In the genomic region with DNA sequence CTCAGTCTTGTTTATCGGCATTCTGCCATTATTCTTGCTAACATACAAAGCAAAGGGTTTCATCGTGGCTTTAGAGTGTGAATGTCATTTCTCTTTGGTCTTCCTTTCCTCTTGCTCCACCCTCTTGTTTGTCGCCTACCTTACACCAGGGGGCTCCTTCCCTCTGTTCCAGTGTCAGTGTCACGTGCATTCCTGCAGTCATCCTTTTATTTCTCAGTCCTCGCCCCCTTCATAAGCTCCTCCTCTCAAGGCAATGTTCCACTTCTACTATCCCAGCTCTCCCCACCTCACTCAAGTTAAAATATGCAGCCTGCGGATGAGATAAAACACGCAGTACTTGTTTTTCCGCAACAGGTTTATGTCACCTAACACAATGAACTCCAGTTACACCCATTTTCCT, we compare ENCODE assay signal across 9 mouse cellular contexts.
DNase-seq lines count a peak whose midpoint lies in the region; ATAC-seq lines count a peak whose summit lies in the region.
"Had no signal": no experiment of that assay in that cellular context is flagged by ENCODE, and none has a peak within 500 bp of the region (broad histone marks: within the 10 kb centered on the region; RNA-seq: fewer than 3 reads in every experiment).

No protein-coding gene starts in this region.

- peak; percentile 5 for DNase-seq in hindbrain, embryonic 11.5 days (ENCODE audit: low spot score)
- no peak for DNase-seq in hindbrain, embryonic 10.5 days (ENCODE audit: low spot score)
- DNase-seq in ovary, adult 18-20 months (ENCODE audit: low spot score) = peak; percentile 1
- DNase-seq in ovary, postnatal 10 days (ENCODE audit: low spot score) = no peak
- DNase-seq in embryonic facial prominence, embryonic 14.5 days (ENCODE audit: low spot score) = peak; percentile 42
- DNase-seq in spleen, postnatal 4 days (ENCODE audit: low spot score in 2 of 2) = no peak
- no peak for DNase-seq in layer of hippocampus, adult 18-20 months (ENCODE audit: low spot score in 2 of 2)
- DNase-seq: thymus, postnatal 25 days had no signal

- H3K4me3 ChIP-seq in hindbrain, embryonic 11.5 days (ENCODE audit: low read depth, low read length) = no peak overlapping the region
- no peak overlapping the region for H3K4me3 ChIP-seq in hindbrain, embryonic 10.5 days
- no peak overlapping the region for H3K4me3 ChIP-seq in embryonic facial prominence, embryonic 14.5 days (ENCODE audit: low read depth, low read length)
- H3K4me3 ChIP-seq in midbrain, embryonic 16.5 days (ENCODE audit: low read depth, low read length) = no peak overlapping the region

- ATAC-seq in hindbrain, embryonic 11.5 days (ENCODE audit: low FRiP score) = no peak
- peak; percentile 75; the same call in 1 of the 2 replicates for ATAC-seq in embryonic facial prominence, embryonic 14.5 days (ENCODE audit: low read depth)
- ATAC-seq in midbrain, embryonic 16.5 days = peak; percentile 42; the same call in 1 of the 2 replicates

- H3K9ac ChIP-seq in hindbrain, embryonic 11.5 days (ENCODE audit: low read depth, low read length) = no peak overlapping the region
- no peak overlapping the region for H3K9ac ChIP-seq in embryonic facial prominence, embryonic 14.5 days (ENCODE audit: low read depth, low read length)
- H3K9ac ChIP-seq in midbrain, embryonic 16.5 days (ENCODE audit: low read depth, low read length) = no peak overlapping the region

- no peaks in the 10 kb centered on the region for H3K27me3 ChIP-seq in hindbrain, embryonic 11.5 days (ENCODE audit: control insufficient read depth, insufficient read depth, low read length)
- H3K27me3 ChIP-seq in hindbrain, embryonic 10.5 days (ENCODE audit: insufficient read depth, poor library complexity, severe bottlenecking) = no peaks in the 10 kb centered on the region
- no peaks in the 10 kb centered on the region for H3K27me3 ChIP-seq in embryonic facial prominence, embryonic 14.5 days (replicated peaks; ENCODE audit: control insufficient read depth, insufficient read depth, low read length)
- no peaks in the 10 kb centered on the region for H3K27me3 ChIP-seq in midbrain, embryonic 16.5 days (ENCODE audit: control insufficient read depth, insufficient read depth, low read depth, low read length)

- no peak overlapping the region for H3K4me2 ChIP-seq in hindbrain, embryonic 11.5 days (replicated peaks; ENCODE audit: low read depth, low read length)
- H3K4me2 ChIP-seq in embryonic facial prominence, embryonic 14.5 days (ENCODE audit: low read depth, low read length) = no peak overlapping the region
- H3K4me2 ChIP-seq in midbrain, embryonic 16.5 days (ENCODE audit: low read length) = peak overlapping the region; percentile 6; the same call in 1 of the 2 replicates

- H3K9me3 ChIP-seq in hindbrain, embryonic 11.5 days (ENCODE audit: control insufficient read depth, low read length) = no peaks in the 10 kb centered on the region
- H3K9me3 ChIP-seq in hindbrain, embryonic 10.5 days = no peaks in the 10 kb centered on the region
- H3K9me3 ChIP-seq in embryonic facial prominence, embryonic 14.5 days (ENCODE audit: control insufficient read depth, low read length) = no peaks in the 10 kb centered on the region
- H3K9me3 ChIP-seq in midbrain, embryonic 16.5 days (replicated peaks; ENCODE audit: control insufficient read depth, low read length, poor library complexity, severe bottlenecking) = no peaks in the 10 kb centered on the region

- no peaks in the 10 kb centered on the region for H3K4me1 ChIP-seq in hindbrain, embryonic 11.5 days (replicated peaks; ENCODE audit: control insufficient read depth, insufficient read depth, low read length)
- H3K4me1 ChIP-seq in hindbrain, embryonic 10.5 days (replicated peaks) = 0 out of 2 replicates have a peak, but pooled peaks cover 4% of the 10 kb centered on the region
- H3K4me1 ChIP-seq in embryonic facial prominence, embryonic 14.5 days (ENCODE audit: control insufficient read depth, insufficient read depth, low read length) = no peaks in the 10 kb centered on the region; the same call in 1 of the 2 replicates
- peaks cover 6% of the 10 kb centered on the region for H3K4me1 ChIP-seq in midbrain, embryonic 16.5 days (ENCODE audit: control insufficient read depth, insufficient read depth, low read length)

- no peaks in the 10 kb centered on the region for H3K36me3 ChIP-seq in hindbrain, embryonic 11.5 days (ENCODE audit: control insufficient read depth, insufficient read depth, low read length)
- no peaks in the 10 kb centered on the region for H3K36me3 ChIP-seq in hindbrain, embryonic 10.5 days
- H3K36me3 ChIP-seq in embryonic facial prominence, embryonic 14.5 days (ENCODE audit: control insufficient read depth, insufficient read depth, low read length) = no peaks in the 10 kb centered on the region
- no peaks in the 10 kb centered on the region for H3K36me3 ChIP-seq in midbrain, embryonic 16.5 days (ENCODE audit: control insufficient read depth, insufficient read depth, low read length)

- 44% methylated on average over 8 of the region's 8 CpGs for WGBS in hindbrain, embryonic 11.5 days
- WGBS in hindbrain, embryonic 10.5 days = 40% methylated on average over 8 of the region's 8 CpGs
- 40% methylated on average over 8 of the region's 8 CpGs for WGBS in embryonic facial prominence, embryonic 14.5 days
- WGBS in midbrain, embryonic 16.5 days = 21% methylated on average over 8 of the region's 8 CpGs

- H3K27ac ChIP-seq in hindbrain, embryonic 11.5 days (ENCODE audit: low read depth, low read length) = no peak overlapping the region
- no peak overlapping the region for H3K27ac ChIP-seq in hindbrain, embryonic 10.5 days
- no peak overlapping the region for H3K27ac ChIP-seq in embryonic facial prominence, embryonic 14.5 days (replicated peaks; ENCODE audit: low read depth, low read length)
- no peak overlapping the region for H3K27ac ChIP-seq in midbrain, embryonic 16.5 days (ENCODE audit: low read length)

Comparison
In these comparisons a context has a peak if more than half of its experiments do, and no peak if none do; other contexts are left out.
1. DNase-seq: peak in hindbrain, embryonic 11.5 days (single experiment), ovary, adult 18-20 months (single experiment) and embryonic facial prominence, embryonic 14.5 days (single experiment); none in hindbrain, embryonic 10.5 days (single experiment), ovary, postnatal 10 days (single experiment), spleen, postnatal 4 days (0 of 2) and layer of hippocampus, adult 18-20 months (0 of 2).